ENCODE assay signal across 14 mouse cellular contexts in the genomic region with DNA sequence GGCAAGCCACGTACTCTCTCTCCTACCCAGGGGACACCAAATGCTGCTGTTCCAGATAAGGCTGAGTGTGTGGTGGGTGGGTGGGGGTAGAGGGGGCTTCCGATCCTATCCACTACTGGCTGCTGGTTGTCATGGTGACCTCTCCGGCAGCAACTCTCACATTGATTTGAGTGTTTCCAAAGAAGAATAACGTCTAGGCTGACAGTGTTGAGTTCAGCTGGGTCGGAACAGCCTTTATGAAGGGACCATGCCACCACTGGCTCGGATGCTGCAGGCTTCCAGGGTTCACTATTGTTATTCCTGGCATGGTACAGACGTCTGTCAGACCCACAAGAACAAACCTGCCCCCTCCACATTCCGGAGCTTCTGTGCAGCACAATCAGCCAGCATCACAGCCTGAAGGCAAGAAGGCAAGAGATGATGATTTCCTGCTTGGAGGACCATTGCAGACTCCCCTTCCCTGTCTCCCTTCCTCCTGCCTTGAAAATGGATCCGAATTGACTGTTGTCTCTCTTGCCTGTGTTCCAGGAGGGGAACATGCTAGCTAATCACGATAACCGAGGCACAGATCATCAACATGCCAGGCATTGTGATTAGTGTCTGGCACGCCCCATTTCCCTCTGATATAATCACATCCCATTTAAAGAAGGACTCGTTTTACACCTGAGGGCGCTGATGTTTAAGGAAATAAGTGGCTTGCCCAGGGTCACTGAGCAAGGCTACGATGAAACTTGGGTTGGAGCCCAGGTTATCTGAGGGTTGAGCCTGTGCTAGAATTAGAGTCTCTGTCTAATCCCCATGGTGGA. TPM values are rescaled to one million over a fixed set of nuclear protein-coding genes. Genes with fewer than 3 reads are reported as not detected.
A peak's percentile ranks its signal among the peaks of the same experiment; 100 is the strongest.
DNase-seq lines count a peak whose midpoint lies in the region; ATAC-seq and TF ChIP-seq lines count a peak whose summit lies in the region.
"Had no signal": no experiment of that assay in that cellular context is flagged by ENCODE, and none has a peak within 500 bp of the region (broad histone marks: within the 10 kb centered on the region; RNA-seq: fewer than 3 reads in every experiment).

No protein-coding gene starts in this region.

- no peaks in the 10 kb centered on the region for H3K36me3 ChIP-seq in heart, postnatal 0 days (replicated peaks; ENCODE audit: control insufficient read depth, insufficient read depth, low read length)
- no peaks in the 10 kb centered on the region for H3K36me3 ChIP-seq in forebrain, embryonic 15.5 days
- H3K36me3 ChIP-seq in hindbrain, embryonic 16.5 days (ENCODE audit: control insufficient read depth, insufficient read depth, low read length): no peaks in the 10 kb centered on the region
- no peaks in the 10 kb centered on the region for H3K36me3 ChIP-seq in neural tube, embryonic 14.5 days (ENCODE audit: control insufficient read depth, insufficient read depth, low read length)
- H3K36me3 ChIP-seq: embryonic facial prominence, embryonic 12.5 days; lung, embryonic 15.5 days had no signal

- DNase-seq in heart, postnatal 0 days (ENCODE audit: low spot score): no peak
- no peak for DNase-seq in heart, postnatal 14 days
- no peak for DNase-seq in left cerebral cortex, adult 18-20 months (ENCODE audit: low spot score in 2 of 2)
- no peak for DNase-seq in cerebellum, postnatal 25 days
- DNase-seq: adrenal gland, postnatal 36 days; cerebellum, adult 18-20 months had no signal

- H3K9me3 ChIP-seq in heart, postnatal 0 days (replicated peaks; ENCODE audit: control insufficient read depth, low read length): no peaks in the 10 kb centered on the region
- no peaks in the 10 kb centered on the region for H3K9me3 ChIP-seq in forebrain, embryonic 15.5 days
- H3K9me3 ChIP-seq in hindbrain, embryonic 16.5 days (ENCODE audit: control insufficient read depth, low read length): no peaks in the 10 kb centered on the region
- H3K9me3 ChIP-seq in neural tube, embryonic 14.5 days (ENCODE audit: control insufficient read depth, low read length): no peaks in the 10 kb centered on the region
- H3K9me3 ChIP-seq: embryonic facial prominence, embryonic 12.5 days; lung, embryonic 15.5 days had no signal

- no peak for TF ChIP-seq EP300 in heart, postnatal 0 days (IDR thresholded peaks at IDR 0.05; ENCODE audit: low read depth)

- no peak for ATAC-seq in heart, postnatal 0 days (ENCODE audit: insufficient read depth, low read depth)
- peak; percentile 80 for ATAC-seq in forebrain, embryonic 15.5 days (replicated peaks)
- peak; percentile 84 for ATAC-seq in hindbrain, embryonic 16.5 days
- peak; percentile 75 for ATAC-seq in neural tube, embryonic 14.5 days (ENCODE audit: low read depth)
- no peak for ATAC-seq in cerebellum, adult (ENCODE audit: insufficient number of reproducible peaks, low FRiP score, low TSS enrichment)

- H3K4me1 ChIP-seq in heart, postnatal 0 days (ENCODE audit: control insufficient read depth, insufficient read depth): peaks cover 7% of the 10 kb centered on the region; the same call in 1 of the 2 replicates
- H3K4me1 ChIP-seq in forebrain, embryonic 15.5 days: peaks cover 12% of the 10 kb centered on the region
- H3K4me1 ChIP-seq in hindbrain, embryonic 16.5 days (ENCODE audit: control insufficient read depth, insufficient read depth, low read depth, low read length): peaks cover 10% of the 10 kb centered on the region
- peaks cover 12% of the 10 kb centered on the region for H3K4me1 ChIP-seq in neural tube, embryonic 14.5 days (ENCODE audit: control insufficient read depth, insufficient read depth, low read length)

- peak overlapping the region; percentile 36; the same call in 1 of the 2 replicates for H3K4me2 ChIP-seq in heart, postnatal 0 days (ENCODE audit: low read depth, low read length)
- peak overlapping the region; percentile 17; the same call in 1 of the 2 replicates for H3K4me2 ChIP-seq in forebrain, embryonic 15.5 days (replicated peaks)
- H3K4me2 ChIP-seq in hindbrain, embryonic 16.5 days (ENCODE audit: low read length): peak overlapping the region; percentile 15
- H3K4me2 ChIP-seq in neural tube, embryonic 14.5 days (ENCODE audit: low read depth, low read length): peak overlapping the region; percentile 31
- H3K4me2 ChIP-seq: embryonic facial prominence, embryonic 12.5 days; lung, embryonic 15.5 days had no signal

- H3K9ac ChIP-seq in heart, postnatal 0 days (replicated peaks; ENCODE audit: low read depth, low read length): no peak overlapping the region
- no peak overlapping the region for H3K9ac ChIP-seq in forebrain, embryonic 15.5 days (replicated peaks)
- no peak overlapping the region for H3K9ac ChIP-seq in hindbrain, embryonic 16.5 days (ENCODE audit: low read depth, low read length)
- H3K9ac ChIP-seq in neural tube, embryonic 14.5 days (replicated peaks; ENCODE audit: low read depth, low read length): no peak overlapping the region; the same call in 1 of the 2 replicates
- H3K9ac ChIP-seq: embryonic facial prominence, embryonic 12.5 days; lung, embryonic 15.5 days had no signal

- no peak overlapping the region for H3K4me3 ChIP-seq in heart, postnatal 0 days (ENCODE audit: low read depth, low read length)
- no peak overlapping the region for H3K4me3 ChIP-seq in forebrain, embryonic 15.5 days
- H3K4me3 ChIP-seq in hindbrain, embryonic 16.5 days (ENCODE audit: low read length): no peak overlapping the region
- H3K4me3 ChIP-seq in neural tube, embryonic 14.5 days (ENCODE audit: low read depth, low read length): no peak overlapping the region
- H3K4me3 ChIP-seq: embryonic facial prominence, embryonic 12.5 days; lung, embryonic 15.5 days had no signal

- intact Hi-C loops in heart, postnatal 14 days (cut with DNase I): no loop called here

- H3K27ac ChIP-seq in heart, postnatal 0 days (ENCODE audit: low read depth): no peak overlapping the region
- peak overlapping the region; percentile 53 for H3K27ac ChIP-seq in forebrain, embryonic 15.5 days (replicated peaks)
- peak overlapping the region; percentile 68 for H3K27ac ChIP-seq in hindbrain, embryonic 16.5 days (ENCODE audit: low read depth, low read length)
- peak overlapping the region; percentile 78 for H3K27ac ChIP-seq in neural tube, embryonic 14.5 days (ENCODE audit: low read depth, low read length)
- H3K27ac ChIP-seq: embryonic facial prominence, embryonic 12.5 days; kidney, postnatal 0 days; lung, embryonic 15.5 days had no signal

- WGBS in heart, postnatal 0 days: 23% methylated on average over 15 of the region's 15 CpGs
- WGBS in forebrain, embryonic 15.5 days: 32% methylated on average over 15 of the region's 15 CpGs
- WGBS in hindbrain, embryonic 16.5 days: 18% methylated on average over 15 of the region's 15 CpGs
- 20% methylated on average over 15 of the region's 15 CpGs for WGBS in neural tube, embryonic 14.5 days

- H3K27me3 ChIP-seq in heart, postnatal 0 days (ENCODE audit: control insufficient read depth, insufficient read depth, low read length): no peaks in the 10 kb centered on the region
- H3K27me3 ChIP-seq in forebrain, embryonic 15.5 days: no peaks in the 10 kb centered on the region
- H3K27me3 ChIP-seq in hindbrain, embryonic 16.5 days (replicated peaks; ENCODE audit: control insufficient read depth, insufficient read depth, low read length): no peaks in the 10 kb centered on the region
- H3K27me3 ChIP-seq in neural tube, embryonic 14.5 days (ENCODE audit: control insufficient read depth, insufficient read depth, low read length): no peaks in the 10 kb centered on the region
- H3K27me3 ChIP-seq: CH12.LX; embryonic facial prominence, embryonic 12.5 days; lung, embryonic 15.5 days had no signal

- TF ChIP-seq CTCF in heart, postnatal 0 days (IDR thresholded peaks at IDR 0.05; ENCODE audit: low read depth): no peak

RNA-seq across cellular contexts. Expression of a gene that starts 17.4 kb away (rescaled TPM):
- total RNA-seq in heart, postnatal 0 days (2014; rRNA removed; ENCODE audit: low replicate concordance): 17.6 and 17.9 TPM in 2 replicates
- 0.44 TPM in 1 of 2 replicates, not detected in the other for polyA plus RNA-seq in heart, postnatal 0 days (2015; fragmentation: Nextera tagmentation; extraction: Ambion mirVana)
- total RNA-seq in heart, postnatal 14 days (2021): 10 to 100 TPM; 15.6 to 20.0 TPM
- polyA plus RNA-seq in forebrain, embryonic 15.5 days (2015; fragmentation: Nextera tagmentation; extraction: Ambion mirVana): 0.10 and 0.50 TPM in 2 replicates
- polyA plus RNA-seq in hindbrain, embryonic 16.5 days (2015; fragmentation: Nextera tagmentation; extraction: Ambion mirVana): 0.26 and 0.56 TPM in 2 replicates
- 1.5 and 2.9 TPM in 2 replicates for polyA plus RNA-seq in neural tube, embryonic 14.5 days (2014; fragmentation: Nextera tagmentation; extraction: Ambion mirVana)
- total RNA-seq in left cerebral cortex, adult 18-20 months (2021): 10 to 100 TPM; 74.8 to 77.6 TPM

Comparison
In these comparisons a context has a peak if more than half of its experiments do, and no peak if none do; other contexts are left out.
1. ATAC-seq: peak in forebrain, embryonic 15.5 days (single experiment), hindbrain, embryonic 16.5 days (single experiment) and neural tube, embryonic 14.5 days (single experiment); none in heart, postnatal 0 days (single experiment) and cerebellum, adult (single experiment).
2. Peak in every context shown above with its lines, with median percentiles within 50 percentile points of each other: H3K4me2 ChIP-seq.